Mouse (Mus musculus) intestine, embryonic 15.5 days (tissue): ENCODE measurements at regions not wholly inside any gene's neighbourhood (a gene's known extent, or its start where the extent isn't known, plus 50 kb on each side); places are given as distances from the start of the nearest gene placed in this dataset.

Experiments used
- ATAC-seq: fragments of 200-750 bp; cut with Nextera tagmentation; 2 replicates; pipeline ENCODE4 v1.8.0; 2017; ENCODE audit warnings: moderate TSS enrichment, moderate library complexity
- H3K27ac ChIP-seq: fragments of 300-500 bp; sonication (generic); 2 replicates; pipeline ENCODE4 v1.5.1; 2015; ENCODE audit warnings: mild to moderate bottlenecking, inconsistent platforms
- H3K27me3 ChIP-seq: fragments of 300-500 bp; sonication (generic); replicated peaks from 2 replicates; pipeline ENCODE4 v1.6.1; 2015; ENCODE audit warnings: inconsistent platforms
- H3K36me3 ChIP-seq: fragments of 300-500 bp; sonication (generic); 2 replicates; pipeline ENCODE4 v1.6.1; 2015; ENCODE audit warnings: inconsistent platforms
- H3K4me1 ChIP-seq: fragments of 300-500 bp; sonication (generic); replicated peaks from 2 replicates; pipeline ENCODE4 v1.6.1; 2015; ENCODE audit warnings: inconsistent platforms
- H3K4me2 ChIP-seq: fragments of 300-500 bp; sonication (generic); replicated peaks from 2 replicates; pipeline ENCODE4 v1.6.1; 2015; ENCODE audit warnings: mild to moderate bottlenecking, inconsistent platforms
- H3K4me3 ChIP-seq: fragments of 300-500 bp; sonication (generic); replicated peaks from 2 replicates; pipeline ENCODE4 v1.5.1; 2015; ENCODE audit warnings: inconsistent platforms
- H3K9ac ChIP-seq: fragments of 300-500 bp; sonication (generic); 2 replicates; pipeline ENCODE4 v1.6.1; 2015; ENCODE audit warnings: inconsistent platforms
- H3K9me3 ChIP-seq: fragments of 300-500 bp; sonication (generic); 2 replicates; pipeline ENCODE4 v1.6.1; 2016; ENCODE audit warnings: inconsistent platforms
- WGBS: fragments of 180-500 bp; shearing (Covaris S2); methylation state at CpG from one replicate; pipeline ENCODE4 v1.1.7; 2015; 5-methylcytosine and 5-hydroxymethylcytosine counted together

DNA sequence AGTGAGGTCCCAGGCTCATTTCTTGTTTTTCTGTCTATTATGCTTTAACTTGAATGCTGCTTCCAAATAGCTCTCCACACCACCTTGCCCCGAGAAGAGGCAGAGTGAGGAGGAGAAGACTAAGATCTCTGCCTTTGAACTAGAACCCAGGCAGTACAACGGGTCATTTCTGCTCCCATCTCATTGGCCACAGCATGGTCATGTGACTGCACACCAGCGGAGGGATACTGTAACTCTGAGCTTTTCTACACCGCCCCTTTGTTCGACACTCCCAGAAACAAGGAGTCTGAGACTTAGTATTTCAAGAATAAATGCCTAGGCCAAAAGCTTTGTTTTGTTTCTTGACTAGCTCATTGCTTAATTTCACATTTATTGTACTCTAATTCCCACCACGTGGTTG lies 230.5 kb upstream of the Habp2 start:
- 78% methylated on average over 6 of the region's 6 CpGs for WGBS
- no peaks in the 10 kb centered on the region for H3K27me3 ChIP-seq

DNA sequence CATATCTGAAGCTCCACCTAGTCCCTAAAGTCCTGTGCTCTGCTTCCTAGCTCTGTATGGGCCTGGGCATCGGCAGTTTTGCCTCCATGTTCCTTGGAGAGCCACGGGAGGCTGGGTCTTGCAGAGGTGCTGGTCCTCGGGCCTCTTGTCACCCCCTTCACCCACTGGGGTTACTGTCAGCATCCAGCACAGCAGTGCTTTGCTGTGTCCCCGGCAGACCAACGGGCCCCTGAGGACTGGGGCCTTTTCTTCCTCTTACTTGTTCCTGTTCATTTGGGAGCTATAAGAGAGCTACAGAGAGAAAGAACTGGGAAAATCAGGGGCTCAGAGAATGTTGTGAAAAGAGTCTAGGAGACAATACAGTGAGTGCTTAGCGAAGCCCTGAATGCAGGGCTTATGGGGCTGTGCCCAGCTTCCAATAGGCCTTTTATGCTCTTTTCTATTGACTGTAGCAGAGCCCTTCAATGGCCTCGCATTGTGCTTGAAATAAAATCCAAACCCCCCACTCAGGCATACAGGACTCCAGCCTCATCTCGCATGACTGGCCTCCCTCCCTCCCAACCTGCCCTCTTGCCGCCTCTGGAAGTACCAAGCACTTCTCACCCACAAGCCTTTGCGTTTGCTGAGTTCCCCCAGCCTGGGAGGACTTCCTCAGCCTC lies 224.9 kb upstream of the Habp2 start:
- Histone ChIP-seq H3K27ac (no peak overlapping the region), H3K4me1 (no peaks in the 10 kb centered on the region), H3K36me3 (no peaks in the 10 kb centered on the region), H3K9ac (no peak overlapping the region), H3K9me3 (no peaks in the 10 kb centered on the region), H3K4me3 (no peak overlapping the region), H3K27me3 (no peaks in the 10 kb centered on the region), H3K4me2 (no peak overlapping the region)
- WGBS = 75% methylated on average over 10 of the region's 10 CpGs
- no peak for ATAC-seq

More for the DNA sequence above, 230.5 kb upstream of the Habp2 start:
- Histone ChIP-seq H3K4me2 (no peak overlapping the region), H3K4me3 (no peak overlapping the region), H3K9ac (no peak overlapping the region), H3K27ac (no peak overlapping the region), H3K4me1 (no peaks in the 10 kb centered on the region), H3K9me3 (no peaks in the 10 kb centered on the region), H3K36me3 (no peaks in the 10 kb centered on the region)
- no peak for ATAC-seq

DNA sequence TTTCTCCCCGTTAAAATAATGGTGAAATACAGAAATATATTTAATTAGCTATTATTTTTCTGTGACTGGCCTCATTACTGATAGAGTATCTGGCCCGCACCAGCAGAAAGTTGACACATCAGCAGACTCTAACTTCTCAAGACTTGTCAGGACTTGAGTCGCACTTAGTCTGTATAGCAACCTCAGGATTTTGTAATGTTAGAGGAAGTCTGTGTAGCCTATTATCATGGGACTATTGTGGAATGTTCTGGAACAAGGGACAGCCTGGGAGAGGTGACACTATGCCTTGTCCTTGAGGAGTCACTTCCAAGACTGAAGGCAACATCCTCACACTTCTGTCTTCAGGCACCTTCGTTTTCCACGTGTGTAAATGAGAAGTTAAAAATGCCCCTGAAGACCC lies 223.8 kb upstream of the Habp2 start:
- no peak for ATAC-seq
- no peaks in the 10 kb centered on the region for H3K27me3 ChIP-seq
- 78% methylated on average over 5 of the region's 5 CpGs for WGBS
- H3K9ac ChIP-seq = no peak overlapping the region
- H3K4me1 ChIP-seq = no peaks in the 10 kb centered on the region
- H3K9me3 ChIP-seq = no peaks in the 10 kb centered on the region
- H3K4me2 ChIP-seq = no peak overlapping the region
- H3K36me3 ChIP-seq = no peaks in the 10 kb centered on the region
- no peak overlapping the region for H3K4me3 ChIP-seq
- no peak overlapping the region for H3K27ac ChIP-seq

DNA sequence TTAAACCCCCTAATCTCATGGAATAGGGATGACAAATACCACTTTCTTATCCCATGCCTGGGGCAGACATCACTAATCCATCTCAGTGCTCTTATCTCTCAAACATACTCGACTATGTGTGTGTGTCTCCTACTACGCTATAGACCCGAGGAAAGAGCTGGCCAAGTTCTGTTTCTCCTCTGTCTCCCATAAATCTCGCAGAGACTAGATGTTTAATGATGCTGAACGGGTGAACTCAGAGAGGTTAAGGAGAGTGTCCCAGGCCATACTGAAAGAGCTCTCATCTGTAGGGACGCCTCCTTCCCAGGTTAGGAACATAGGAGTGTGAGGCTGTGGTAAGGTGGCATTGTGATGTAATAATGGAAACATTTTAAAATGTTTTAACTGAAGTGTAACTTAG lies 221.2 kb upstream of the Habp2 start:
- H3K4me3 ChIP-seq = no peak overlapping the region
- ATAC-seq = no peak
- no peak overlapping the region for H3K27ac ChIP-seq
- no peaks in the 10 kb centered on the region for H3K9me3 ChIP-seq
- H3K9ac ChIP-seq = no peak overlapping the region
- H3K27me3 ChIP-seq = no peaks in the 10 kb centered on the region
- H3K4me1 ChIP-seq = peaks cover 3% of the 10 kb centered on the region; the same call in 1 of the 2 replicates
- WGBS = 33% methylated on average over 6 of the region's 6 CpGs
- no peaks in the 10 kb centered on the region for H3K36me3 ChIP-seq
- no peak overlapping the region for H3K4me2 ChIP-seq

DNA sequence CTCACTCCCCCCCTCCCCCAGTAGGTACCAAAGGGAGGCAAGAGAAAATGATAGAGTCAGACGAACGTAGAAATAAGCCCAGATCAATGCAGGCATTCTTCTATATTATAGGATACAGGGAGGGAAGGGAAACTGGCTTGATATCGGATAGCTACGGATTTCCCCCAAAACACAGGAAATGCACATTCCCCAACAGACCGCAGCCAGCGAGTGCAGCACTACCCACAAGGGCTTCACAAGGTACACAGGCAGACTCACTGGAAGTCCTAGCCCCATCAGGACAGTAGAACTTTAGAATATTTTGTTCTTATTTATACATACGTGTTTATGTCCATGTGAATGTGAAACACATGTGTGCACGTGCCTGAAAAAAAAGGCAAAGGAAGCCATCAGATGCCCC lies 218.8 kb upstream of the Habp2 start:
- Histone ChIP-seq H3K4me1 (peaks cover 5% of the 10 kb centered on the region; the same call in 1 of the 2 replicates), H3K9me3 (no peaks in the 10 kb centered on the region), H3K36me3 (no peaks in the 10 kb centered on the region), H3K4me2 (no peak overlapping the region), H3K27me3 (no peaks in the 10 kb centered on the region), H3K27ac (no peak overlapping the region), H3K4me3 (no peak overlapping the region), H3K9ac (no peak overlapping the region)
- no peak for ATAC-seq
- WGBS = 62% methylated on average over 8 of the region's 8 CpGs

DNA sequence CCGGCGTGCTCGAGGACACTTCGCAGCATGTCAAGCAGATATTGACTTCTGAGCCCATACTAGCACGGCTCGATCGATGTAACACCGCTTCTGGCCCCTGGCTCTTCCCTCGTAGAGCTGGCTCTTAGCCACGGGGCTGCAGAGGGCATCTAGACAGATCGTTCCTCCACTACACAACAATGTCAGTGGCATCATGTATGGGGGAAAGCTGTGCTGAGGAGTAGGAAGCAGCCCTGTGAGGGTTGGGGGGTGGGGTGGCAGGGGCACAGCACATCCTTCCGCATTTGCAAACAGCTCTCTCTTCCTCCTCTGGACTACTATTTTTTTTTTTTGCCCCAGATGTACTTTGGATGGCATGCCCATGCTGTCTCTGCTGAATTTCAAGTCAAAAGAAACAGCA lies 218.1 kb upstream of the Habp2 start:
- WGBS = 62% methylated on average over 12 of the region's 12 CpGs
- H3K9ac ChIP-seq = no peak overlapping the region
- no peak overlapping the region for H3K4me3 ChIP-seq
- no peak overlapping the region for H3K27ac ChIP-seq
- H3K4me2 ChIP-seq = no peak overlapping the region
- H3K36me3 ChIP-seq = no peaks in the 10 kb centered on the region
- ATAC-seq = no peak
- no peaks in the 10 kb centered on the region for H3K27me3 ChIP-seq
- no peaks in the 10 kb centered on the region for H3K9me3 ChIP-seq
- H3K4me1 ChIP-seq = peaks cover 5% of the 10 kb centered on the region; the same call in 1 of the 2 replicates

DNA sequence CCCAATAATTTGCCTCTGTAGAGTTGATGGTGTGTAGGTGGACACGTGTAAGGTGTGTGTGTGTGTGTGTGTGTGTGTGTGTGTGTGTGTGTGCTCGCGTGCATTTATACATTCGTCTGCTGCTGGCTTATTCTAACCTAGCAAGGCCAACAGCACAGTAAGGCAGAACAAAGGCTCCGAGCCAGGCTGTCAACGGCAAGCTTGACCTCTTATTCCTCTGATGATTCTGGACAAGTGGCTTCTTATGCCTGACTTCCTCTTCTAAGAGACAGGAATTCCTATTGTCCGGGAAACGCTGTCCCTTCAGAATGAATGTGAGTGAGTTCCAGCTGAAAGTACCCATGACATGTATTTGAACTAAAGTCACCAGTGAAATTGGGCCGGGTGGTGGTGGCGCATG lies 217.7 kb upstream of the Habp2 start:
- H3K4me1 ChIP-seq = peaks cover 5% of the 10 kb centered on the region; the same call in 1 of the 2 replicates
- H3K27me3 ChIP-seq = no peaks in the 10 kb centered on the region
- H3K36me3 ChIP-seq = no peaks in the 10 kb centered on the region
- no peak for ATAC-seq
- H3K4me2 ChIP-seq = no peak overlapping the region
- no peak overlapping the region for H3K27ac ChIP-seq
- H3K4me3 ChIP-seq = no peak overlapping the region
- H3K9ac ChIP-seq = no peak overlapping the region
- 72% methylated on average over 10 of the region's 10 CpGs for WGBS
- no peaks in the 10 kb centered on the region for H3K9me3 ChIP-seq

DNA sequence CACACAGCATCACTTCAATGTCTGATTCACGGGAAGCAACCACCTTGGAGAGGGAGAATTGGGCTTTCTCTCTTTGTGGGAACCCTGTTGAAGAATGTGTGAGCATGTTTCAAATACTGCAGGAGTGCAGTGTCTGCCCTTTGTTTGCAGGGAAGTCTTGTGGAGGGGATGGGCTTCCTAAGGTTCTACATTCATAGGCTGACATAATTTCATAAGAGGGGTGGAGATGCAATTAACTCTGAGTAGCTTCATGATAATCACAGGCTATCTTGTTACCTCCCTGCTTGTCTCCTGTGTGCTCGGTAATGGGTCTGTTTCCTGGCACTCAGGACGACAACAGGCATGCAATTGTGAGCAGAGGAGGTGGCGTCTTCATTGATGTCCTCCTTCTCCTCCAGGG lies 215.6 kb upstream of the Habp2 start:
- Histone ChIP-seq H3K9ac (no peak overlapping the region), H3K27me3 (no peaks in the 10 kb centered on the region), H3K36me3 (no peaks in the 10 kb centered on the region), H3K4me1 (peaks cover 5% of the 10 kb centered on the region; the same call in 1 of the 2 replicates), H3K9me3 (no peaks in the 10 kb centered on the region), H3K4me2 (no peak overlapping the region), H3K27ac (no peak overlapping the region), H3K4me3 (no peak overlapping the region)
- ATAC-seq = no peak
- 47% methylated on average over 4 of the region's 4 CpGs for WGBS

DNA sequence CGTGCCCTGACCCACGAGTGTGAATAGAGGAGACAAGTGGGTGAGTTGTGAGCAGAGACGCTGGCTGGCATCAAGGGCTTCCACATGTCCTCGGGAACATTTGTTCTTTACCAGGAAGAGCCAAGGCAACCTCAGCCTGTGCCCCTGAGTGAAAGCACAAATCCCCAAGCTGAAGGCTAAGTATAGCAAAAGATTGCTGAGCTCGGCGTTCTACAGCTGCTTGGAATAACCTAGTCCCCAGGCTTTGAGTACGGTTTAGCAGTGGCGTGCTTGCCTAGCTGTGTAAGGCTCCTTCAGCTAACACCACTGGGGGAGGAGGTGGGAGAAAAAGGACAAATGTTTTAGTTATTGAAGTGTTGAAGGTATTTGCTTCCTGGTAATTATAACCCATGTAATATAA lies 210.8 kb upstream of the Habp2 start:
- 87% methylated on average over 8 of the region's 8 CpGs for WGBS
- ATAC-seq = no peak

DNA sequence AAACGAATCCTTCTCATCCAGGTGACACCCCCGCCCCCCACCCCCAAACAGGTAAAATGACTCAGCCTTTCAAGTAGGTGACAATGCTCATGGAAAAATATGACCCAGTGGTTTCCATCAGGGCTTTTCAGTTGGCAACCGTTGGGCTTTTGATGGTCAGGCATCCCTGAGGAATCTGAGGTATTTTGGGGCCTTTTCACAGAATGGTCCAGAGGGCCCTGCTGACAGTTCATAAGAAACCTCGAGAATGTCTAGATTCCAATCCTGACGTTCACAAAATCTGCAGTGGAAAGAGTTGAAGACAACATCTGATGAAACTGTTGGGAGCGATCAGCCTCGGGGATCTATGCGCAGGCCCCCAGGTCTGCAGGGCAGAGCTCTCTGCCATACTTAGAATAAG lies 209.4 kb upstream of the Habp2 start:
- Histone ChIP-seq H3K9ac (no peak overlapping the region), H3K27ac (no peak overlapping the region), H3K27me3 (no peaks in the 10 kb centered on the region), H3K4me2 (no peak overlapping the region), H3K36me3 (no peaks in the 10 kb centered on the region), H3K4me3 (no peak overlapping the region), H3K9me3 (no peaks in the 10 kb centered on the region), H3K4me1 (no peaks in the 10 kb centered on the region)
- ATAC-seq = no peak
- 75% methylated on average over 8 of the region's 8 CpGs for WGBS

More for the DNA sequence above, 210.8 kb upstream of the Habp2 start:
- no peaks in the 10 kb centered on the region for H3K4me1 ChIP-seq
- H3K4me2 ChIP-seq = no peak overlapping the region
- no peaks in the 10 kb centered on the region for H3K36me3 ChIP-seq
- no peaks in the 10 kb centered on the region for H3K27me3 ChIP-seq
- no peaks in the 10 kb centered on the region for H3K9me3 ChIP-seq
- no peak overlapping the region for H3K4me3 ChIP-seq
- no peak overlapping the region for H3K27ac ChIP-seq
- no peak overlapping the region for H3K9ac ChIP-seq

DNA sequence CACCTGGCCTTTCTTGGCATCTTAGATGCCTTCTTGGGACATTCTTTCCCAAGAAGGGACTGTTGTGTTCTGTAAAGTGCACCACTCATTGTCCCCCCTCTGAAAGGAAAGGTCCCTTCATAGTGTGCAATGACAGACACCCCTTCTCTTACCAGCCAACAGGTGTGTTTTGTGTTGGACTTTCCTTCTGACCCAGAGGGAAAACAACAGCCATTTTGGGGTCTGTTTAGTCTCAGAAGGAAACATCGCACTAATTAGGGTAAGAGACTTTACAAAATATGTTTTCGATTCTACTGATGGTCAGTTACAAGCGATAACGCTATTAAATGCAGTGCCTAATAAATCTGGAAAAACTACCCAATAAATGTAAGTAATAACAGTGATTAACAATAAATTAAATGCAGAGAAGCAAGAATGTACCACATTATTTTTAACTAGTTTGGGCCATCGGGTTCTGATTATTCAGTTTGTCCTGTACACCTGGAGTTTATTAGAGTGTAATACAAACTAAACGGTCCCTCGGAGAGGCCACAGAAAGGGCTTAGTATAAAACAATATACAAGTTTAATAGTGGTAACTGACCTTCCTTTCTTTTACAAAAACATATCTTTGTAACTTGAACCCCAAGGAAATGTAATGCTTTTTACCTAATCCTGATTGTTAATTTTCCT lies 200.4 kb upstream of the Habp2 start:
- no peaks in the 10 kb centered on the region for H3K27me3 ChIP-seq
- no peaks in the 10 kb centered on the region for H3K36me3 ChIP-seq
- no peak overlapping the region for H3K9ac ChIP-seq
- no peak for ATAC-seq
- no peak overlapping the region for H3K27ac ChIP-seq
- no peaks in the 10 kb centered on the region for H3K9me3 ChIP-seq
- no peak overlapping the region for H3K4me3 ChIP-seq
- no peaks in the 10 kb centered on the region for H3K4me1 ChIP-seq
- no peak overlapping the region for H3K4me2 ChIP-seq
- WGBS = 76% methylated on average over 7 of the region's 7 CpGs

DNA sequence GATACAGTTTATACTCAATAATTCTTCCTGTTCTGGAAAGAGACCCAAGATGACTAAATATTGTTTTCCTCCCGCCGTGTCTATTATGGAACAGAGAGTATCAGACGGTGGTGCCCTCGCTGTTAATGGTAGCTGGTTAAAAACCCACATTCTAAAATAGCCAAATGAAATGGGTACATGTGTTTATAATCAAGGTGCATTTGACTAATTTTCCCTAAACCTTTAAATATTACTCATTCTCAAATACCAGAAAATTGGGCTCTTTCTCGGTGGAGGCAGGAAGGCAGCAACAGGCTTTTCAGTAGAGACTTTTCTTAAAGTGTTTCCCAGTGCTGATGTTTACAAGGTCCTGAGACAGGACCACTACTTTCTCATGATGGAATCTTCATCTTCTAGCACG lies 199.8 kb upstream of the Habp2 start:
- no peaks in the 10 kb centered on the region for H3K4me1 ChIP-seq
- H3K4me2 ChIP-seq = no peak overlapping the region
- H3K27ac ChIP-seq = no peak overlapping the region
- WGBS = 80% methylated on average over 6 of the region's 6 CpGs
- no peaks in the 10 kb centered on the region for H3K9me3 ChIP-seq
- H3K4me3 ChIP-seq = no peak overlapping the region
- no peaks in the 10 kb centered on the region for H3K36me3 ChIP-seq
- no peaks in the 10 kb centered on the region for H3K27me3 ChIP-seq
- H3K9ac ChIP-seq = no peak overlapping the region
- no peak for ATAC-seq

DNA sequence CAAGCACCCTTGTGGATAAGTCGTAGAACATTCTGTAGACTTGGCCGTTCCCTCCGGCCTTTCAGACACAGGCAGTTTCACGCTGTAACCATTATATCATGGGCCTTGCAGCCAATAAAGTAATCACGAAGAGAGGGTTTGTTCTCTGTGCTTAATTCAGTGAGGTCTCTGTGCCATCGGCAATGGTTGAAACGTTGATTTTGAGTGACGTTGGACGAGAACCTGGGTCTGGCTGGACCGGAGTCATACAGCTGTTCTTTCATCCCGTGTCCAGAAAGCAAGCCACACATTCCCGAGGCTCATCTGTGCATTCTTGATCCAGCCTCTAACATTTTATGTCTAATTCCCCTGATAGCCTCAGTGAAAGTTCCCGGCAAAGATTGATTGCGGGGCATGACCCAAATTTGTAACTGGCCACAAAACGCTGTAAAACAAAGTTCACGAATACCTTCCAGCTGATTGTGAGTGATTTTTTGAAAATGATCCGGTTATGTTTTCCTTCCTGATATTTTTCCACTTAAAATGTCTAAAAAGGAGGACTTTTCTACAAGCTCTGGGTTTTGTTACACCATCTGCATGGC lies 197.1 kb upstream of the Habp2 start:
- no peak overlapping the region for H3K4me2 ChIP-seq
- WGBS = 80% methylated on average over 17 of the region's 17 CpGs
- no peak overlapping the region for H3K9ac ChIP-seq
- no peaks in the 10 kb centered on the region for H3K27me3 ChIP-seq
- H3K36me3 ChIP-seq = no peaks in the 10 kb centered on the region
- no peak overlapping the region for H3K27ac ChIP-seq
- no peaks in the 10 kb centered on the region for H3K4me1 ChIP-seq
- H3K9me3 ChIP-seq = no peaks in the 10 kb centered on the region
- H3K4me3 ChIP-seq = no peak overlapping the region
- ATAC-seq = no peak
